Mouse (Mus musculus): Measurements from ENCODE around the gene Vps41. TPM values are rescaled to one million over a fixed set of nuclear protein-coding genes. Genes with fewer than 3 reads are reported as not detected.

Gene Vps41
- polyA plus RNA-seq, 1 experiment: 75.3 TPM

DNA sequence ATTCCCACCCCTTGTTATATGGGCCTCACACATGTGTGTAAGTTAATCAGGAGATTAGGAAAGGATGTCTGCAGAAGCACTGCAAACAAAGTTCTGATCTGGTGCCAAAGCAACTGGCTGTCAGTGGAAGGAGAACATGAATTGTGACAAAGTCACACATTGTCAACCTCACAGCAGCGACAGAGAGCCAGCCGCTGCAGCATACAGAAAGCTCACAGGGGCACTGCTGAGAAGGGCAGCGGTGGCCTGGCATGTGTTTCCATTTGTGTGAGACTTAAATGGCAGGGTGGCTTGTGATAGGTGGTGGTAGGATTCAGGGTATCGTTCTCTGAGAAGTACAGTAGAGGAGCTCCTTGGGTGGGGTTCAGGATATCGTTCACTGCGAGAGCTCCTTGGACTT, 73.0 kb downstream of the Vps41 start:
- H3K27ac ChIP-seq (ENCODE audit: insufficient read depth, low read depth, low read length): no peak overlapping the region
- H3K4me1 ChIP-seq (ENCODE audit: control insufficient read depth, insufficient read depth, low read length): peaks cover 25% of the 10 kb centered on the region
- no peak overlapping the region for H3K4me3 ChIP-seq (ENCODE audit: insufficient read depth, low read length)
- TF ChIP-seq CTCF (IDR thresholded peaks at IDR 0.05; ENCODE audit: low read depth, low read length) (no peak), POLR2A (IDR thresholded peaks at IDR 0.05; ENCODE audit: borderline replicate concordance, low read depth, low read length) (no peak)

DNA sequence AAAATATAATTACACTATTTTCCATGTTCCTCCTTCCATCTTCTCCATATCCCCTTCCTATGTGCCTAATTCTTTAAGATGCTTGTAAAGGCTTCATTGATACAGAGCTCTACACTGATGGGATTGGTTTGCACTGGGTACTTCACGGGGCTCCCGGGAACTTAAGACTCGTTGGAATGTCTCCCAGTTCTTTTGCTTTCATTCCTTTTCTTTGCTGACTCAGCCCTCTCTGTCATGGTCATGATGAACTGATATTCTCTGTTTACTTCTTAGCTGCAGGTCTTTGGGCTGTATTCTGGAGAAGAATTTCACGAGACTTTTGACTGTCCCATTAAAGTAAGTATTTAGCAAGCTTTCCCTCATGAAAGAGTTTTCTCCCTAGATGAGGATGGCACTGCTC, 74.2 kb downstream of the Vps41 start:
- Histone ChIP-seq H3K4me3 (ENCODE audit: insufficient read depth, low read length) (no peak overlapping the region), H3K27ac (ENCODE audit: insufficient read depth, low read depth, low read length) (no peak overlapping the region)
- no peak for TF ChIP-seq POLR2A (IDR thresholded peaks at IDR 0.05; ENCODE audit: borderline replicate concordance, low read depth, low read length)
- TF ChIP-seq CTCF (IDR thresholded peaks at IDR 0.05; ENCODE audit: low read depth, low read length): no peak

DNA sequence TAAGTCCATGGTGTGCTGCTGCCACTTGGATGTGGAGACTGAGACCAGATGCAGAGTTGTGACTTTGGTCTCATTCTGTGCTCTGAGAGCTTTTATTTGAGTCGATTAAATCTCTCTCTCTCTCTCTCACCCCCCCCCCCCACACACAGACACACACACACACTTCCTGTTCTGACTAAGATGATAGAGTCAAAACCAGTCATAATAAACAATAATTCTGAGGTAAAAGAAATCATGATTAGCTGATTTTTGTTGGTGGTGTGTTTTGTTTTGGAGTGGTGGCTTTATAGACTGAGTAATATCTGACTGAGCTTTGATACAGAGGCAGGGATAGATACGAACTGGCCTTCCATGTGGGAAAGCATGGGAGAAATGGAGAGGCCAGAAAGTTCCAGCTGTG, 74.6 kb downstream of the Vps41 start:
- Histone ChIP-seq H3K4me1 (ENCODE audit: control insufficient read depth, insufficient read depth, low read length) (peaks cover 17% of the 10 kb centered on the region), H3K27ac (ENCODE audit: insufficient read depth, low read depth, low read length) (no peak overlapping the region), H3K4me3 (ENCODE audit: insufficient read depth, low read length) (no peak overlapping the region)
- TF ChIP-seq CTCF (IDR thresholded peaks at IDR 0.05; ENCODE audit: low read depth, low read length): no peak
- no peak for TF ChIP-seq POLR2A (IDR thresholded peaks at IDR 0.05; ENCODE audit: borderline replicate concordance, low read depth, low read length)

More for the DNA sequence above, 74.2 kb downstream of the Vps41 start:
- peaks cover 18% of the 10 kb centered on the region for H3K4me1 ChIP-seq (ENCODE audit: control insufficient read depth, insufficient read depth, low read length)

DNA sequence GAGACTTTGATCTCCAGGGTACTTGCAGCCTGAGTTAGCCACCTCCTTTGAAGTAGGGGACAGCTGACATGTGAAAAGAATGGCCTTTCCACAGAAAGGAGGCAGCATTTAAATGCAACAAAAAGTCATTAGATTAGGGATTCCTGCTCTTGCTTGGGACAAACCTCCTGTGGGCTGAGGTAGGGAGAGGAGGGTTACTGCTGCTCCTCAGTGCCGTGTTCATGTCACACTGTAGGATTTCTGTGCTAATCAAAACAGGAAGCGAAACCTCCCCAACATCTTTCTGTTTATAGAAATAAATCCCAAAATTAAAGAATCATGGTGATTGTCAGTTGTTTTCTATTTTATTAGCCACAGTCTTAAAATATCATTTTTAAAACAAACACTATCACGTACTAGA, 77.4 kb downstream of the Vps41 start:
- no peak overlapping the region for H3K27ac ChIP-seq (ENCODE audit: insufficient read depth, low read depth, low read length)
- peaks cover 21% of the 10 kb centered on the region for H3K4me1 ChIP-seq (ENCODE audit: control insufficient read depth, insufficient read depth, low read length)
- H3K4me3 ChIP-seq (ENCODE audit: insufficient read depth, low read length): no peak overlapping the region
- TF ChIP-seq POLR2A (IDR thresholded peaks at IDR 0.05; ENCODE audit: borderline replicate concordance, low read depth, low read length) (no peak), CTCF (IDR thresholded peaks at IDR 0.05; ENCODE audit: low read depth, low read length) (no peak)

DNA sequence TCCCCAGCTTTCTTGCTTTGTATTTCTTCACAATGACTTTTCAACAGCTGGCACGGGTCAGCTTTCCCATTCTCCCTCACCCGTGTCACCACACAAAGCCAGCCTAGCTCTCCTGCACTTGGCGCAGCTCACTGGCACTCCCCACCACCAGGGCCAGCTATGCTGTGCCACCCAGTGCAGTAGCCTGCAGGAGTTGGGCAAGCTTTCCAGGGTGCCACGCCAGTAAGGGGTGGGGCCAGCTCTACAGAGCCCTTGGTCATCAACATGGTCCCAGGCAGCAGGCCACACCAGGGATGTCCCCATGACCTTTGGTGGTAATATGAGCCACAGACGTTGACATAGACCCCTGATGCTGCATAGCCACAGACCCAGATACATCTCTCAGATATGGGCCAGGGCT, 80.5 kb downstream of the Vps41 start:
- TF ChIP-seq POLR2A (IDR thresholded peaks at IDR 0.05; ENCODE audit: borderline replicate concordance, low read depth, low read length) (no peak), CTCF (IDR thresholded peaks at IDR 0.05; ENCODE audit: low read depth, low read length) (no peak)
- Histone ChIP-seq H3K4me1 (ENCODE audit: control insufficient read depth, insufficient read depth, low read length) (peaks cover 27% of the 10 kb centered on the region), H3K27ac (ENCODE audit: insufficient read depth, low read depth, low read length) (no peak overlapping the region), H3K4me3 (ENCODE audit: insufficient read depth, low read length) (no peak overlapping the region)

DNA sequence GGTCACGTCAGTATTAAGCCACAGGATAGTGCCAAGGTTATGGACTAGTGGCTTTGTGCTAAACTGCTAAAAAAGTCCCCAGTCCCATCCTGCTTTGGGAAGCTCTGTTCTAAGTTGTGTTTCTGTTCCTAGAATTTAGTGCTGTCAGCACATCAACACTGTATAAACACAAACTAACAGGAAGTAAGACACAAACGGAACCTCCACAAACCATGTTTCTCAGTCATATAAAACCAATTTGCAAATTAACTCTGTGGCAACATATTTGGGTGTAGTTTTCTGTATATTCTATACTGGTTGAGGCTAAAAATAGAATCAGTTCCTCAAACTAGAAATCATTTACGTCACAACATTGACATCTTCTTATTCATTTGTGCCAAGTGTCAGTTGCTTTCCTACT, 83.3 kb downstream of the Vps41 start:
- peak overlapping the region; percentile 74 for H3K27ac ChIP-seq (ENCODE audit: insufficient read depth, low read depth, low read length)

DNA sequence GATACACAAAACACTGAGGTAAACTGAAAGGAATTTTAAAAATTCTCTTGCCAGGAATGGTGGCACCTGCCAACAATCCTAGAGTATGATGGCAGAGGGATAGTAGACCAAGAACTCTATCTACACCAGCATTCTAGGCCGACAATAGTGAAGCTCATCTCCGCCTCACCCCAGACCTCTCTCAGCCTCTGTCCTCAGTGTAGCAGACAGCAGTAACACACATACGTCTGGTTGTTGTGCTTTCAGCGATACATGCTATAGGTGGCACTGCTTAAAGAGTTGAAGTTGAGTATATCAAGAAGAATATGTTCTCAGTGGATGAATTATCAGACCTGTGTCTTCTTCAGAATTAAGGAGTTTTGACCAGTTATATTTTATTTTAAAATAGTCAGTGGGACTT, 92.4 kb downstream of the Vps41 start:
- Histone ChIP-seq H3K27ac (ENCODE audit: insufficient read depth, low read depth, low read length) (no peak overlapping the region), H3K4me3 (ENCODE audit: insufficient read depth, low read length) (no peak overlapping the region), H3K4me1 (ENCODE audit: control insufficient read depth, insufficient read depth, low read length) (peaks cover 11% of the 10 kb centered on the region)
- no peak for TF ChIP-seq CTCF (IDR thresholded peaks at IDR 0.05; ENCODE audit: low read depth, low read length)
- TF ChIP-seq POLR2A (IDR thresholded peaks at IDR 0.05; ENCODE audit: borderline replicate concordance, low read depth, low read length): no peak

More for the DNA sequence above, 83.3 kb downstream of the Vps41 start:
- peaks cover 16% of the 10 kb centered on the region for H3K4me1 ChIP-seq (ENCODE audit: control insufficient read depth, insufficient read depth, low read length)
- no peak overlapping the region for H3K4me3 ChIP-seq (ENCODE audit: insufficient read depth, low read length)
- TF ChIP-seq CTCF (IDR thresholded peaks at IDR 0.05; ENCODE audit: low read depth, low read length) (no peak), POLR2A (IDR thresholded peaks at IDR 0.05; ENCODE audit: borderline replicate concordance, low read depth, low read length) (no peak)

DNA sequence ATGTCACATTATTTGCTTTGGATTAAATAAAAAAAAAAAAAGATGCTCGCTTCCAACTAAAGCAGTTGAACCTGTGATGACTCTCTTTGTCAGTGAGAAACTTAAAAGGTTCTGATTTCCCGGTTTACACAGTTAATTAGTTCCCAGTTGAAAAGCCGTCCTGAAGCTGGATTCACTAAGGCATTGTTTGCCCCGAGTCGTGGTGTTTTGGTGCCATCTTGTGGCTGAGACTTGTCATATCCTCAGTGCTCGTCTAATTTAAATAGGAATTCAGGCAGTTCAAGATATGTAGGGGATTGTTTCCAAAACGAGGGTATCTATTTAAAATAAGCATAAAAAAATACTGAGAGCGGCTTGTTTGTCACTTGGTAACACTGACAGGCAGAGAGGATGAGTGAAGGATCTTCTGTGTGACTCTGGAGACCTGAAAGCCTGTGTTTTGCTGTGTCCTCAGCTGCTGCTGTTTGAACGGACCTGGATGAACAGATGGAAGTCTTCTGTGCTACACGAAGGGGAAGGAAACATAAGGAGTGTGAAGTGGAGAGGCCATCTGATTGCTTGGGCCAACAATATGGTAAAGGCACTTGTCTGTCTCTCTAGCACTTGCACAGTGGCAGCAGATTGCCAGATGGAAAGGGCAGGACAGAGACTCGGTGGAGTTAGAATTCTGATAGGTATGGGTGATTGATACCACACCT, 93.0 kb downstream of the Vps41 start:
- Histone ChIP-seq H3K27ac (ENCODE audit: insufficient read depth, low read depth, low read length) (no peak overlapping the region), H3K4me3 (ENCODE audit: insufficient read depth, low read length) (no peak overlapping the region), H3K4me1 (ENCODE audit: control insufficient read depth, insufficient read depth, low read length) (peaks cover 11% of the 10 kb centered on the region)
- no peak for TF ChIP-seq POLR2A (IDR thresholded peaks at IDR 0.05; ENCODE audit: borderline replicate concordance, low read depth, low read length)
- peak; percentile 54 for TF ChIP-seq CTCF (IDR thresholded peaks at IDR 0.05; ENCODE audit: low read depth, low read length)

DNA sequence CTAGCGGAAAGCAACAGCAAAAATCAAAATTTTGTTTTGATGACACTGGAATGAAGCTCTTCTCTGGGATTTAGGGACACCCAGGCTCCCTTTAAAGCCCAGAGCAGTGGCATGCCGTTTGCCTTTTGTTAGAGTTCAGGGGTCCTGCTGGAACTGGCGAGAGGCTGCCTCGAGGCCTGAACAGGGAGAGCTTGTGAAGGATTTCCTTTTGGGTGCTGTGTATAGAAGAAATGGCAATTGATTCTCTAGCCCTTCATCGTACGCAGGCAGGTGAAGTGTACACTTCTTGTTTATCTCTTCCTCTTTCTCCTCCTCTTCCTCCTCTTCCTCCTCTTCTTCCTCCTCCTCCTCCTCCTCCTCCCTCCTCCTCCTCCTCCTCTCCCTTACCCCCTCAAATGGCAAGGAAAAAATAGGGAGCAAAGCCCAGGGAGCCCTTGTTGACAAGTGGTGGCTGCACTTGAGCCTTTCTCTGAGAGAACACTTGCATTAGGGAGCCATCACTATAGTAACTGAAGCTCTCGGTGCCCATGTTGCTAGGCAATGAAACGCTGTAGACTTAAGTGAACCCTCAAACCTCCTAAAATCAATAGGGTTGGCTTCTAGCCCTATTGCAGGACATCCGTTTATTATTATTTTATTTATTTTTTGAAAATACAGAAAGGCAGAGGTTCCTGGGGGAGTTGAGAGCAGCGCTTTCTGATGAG, 107.5 kb downstream of the Vps41 start:
- H3K27ac ChIP-seq (ENCODE audit: insufficient read depth, low read depth, low read length): no peak overlapping the region
- no peaks in the 10 kb centered on the region for H3K4me1 ChIP-seq (ENCODE audit: control insufficient read depth, insufficient read depth, low read length)
- TF ChIP-seq CTCF (IDR thresholded peaks at IDR 0.05; ENCODE audit: low read depth, low read length) (no peak), POLR2A (IDR thresholded peaks at IDR 0.05; ENCODE audit: borderline replicate concordance, low read depth, low read length) (no peak)
- no peak overlapping the region for H3K4me3 ChIP-seq (ENCODE audit: insufficient read depth, low read length)

DNA sequence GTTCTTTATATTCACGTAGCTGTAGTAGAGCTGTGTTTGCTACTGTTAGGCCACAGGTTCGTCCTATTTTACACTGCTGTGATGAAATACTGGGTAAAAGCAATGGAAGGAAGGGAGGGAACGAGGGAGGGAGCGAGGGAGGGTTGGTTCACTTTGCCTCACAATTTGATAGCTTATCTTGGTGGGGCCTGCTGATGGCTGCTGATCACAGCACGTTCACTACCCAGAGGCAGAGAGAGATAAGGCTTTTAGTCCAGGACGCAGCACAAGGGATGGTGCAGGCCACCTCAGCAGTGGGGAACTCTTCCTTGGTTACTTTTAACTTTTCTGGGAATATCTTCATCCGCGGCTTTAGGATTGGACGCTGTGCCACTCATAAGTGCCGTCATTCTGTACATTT, 109.9 kb downstream of the Vps41 start:
- TF ChIP-seq CTCF (IDR thresholded peaks at IDR 0.05; ENCODE audit: low read depth, low read length) (no peak), POLR2A (IDR thresholded peaks at IDR 0.05; ENCODE audit: borderline replicate concordance, low read depth, low read length) (no peak)
- no peak overlapping the region for H3K27ac ChIP-seq (ENCODE audit: insufficient read depth, low read depth, low read length)

More for the DNA sequence above, 109.9 kb downstream of the Vps41 start:
- H3K4me3 ChIP-seq (ENCODE audit: insufficient read depth, low read length): no peak overlapping the region
- H3K4me1 ChIP-seq (ENCODE audit: control insufficient read depth, insufficient read depth, low read length): no peaks in the 10 kb centered on the region

All from bone marrow macrophage, adult 2 months (primary cell).